Mouse (Mus musculus) heart, embryonic 14.5 days (tissue): ENCODE measurements around the gene Rbmxl2. TPM values are rescaled to one million over a fixed set of nuclear protein-coding genes. Genes with fewer than 3 reads are reported as not detected.

Experiments used
- polyA plus RNA-seq: library from polyadenylated mRNA; unstranded; fragments of >200 nt; fragmentation: Nextera tagmentation; extraction: Ambion mirVana; gene quantifications from 2 replicates; pipeline ENCODE4 v1.2.1, GENCODE M21; 2014

Gene Rbmxl2
- polyA plus RNA-seq, 1 experiment from 2014 or later: not detected

Other genes with a start within 250 kb of the Rbmxl2 start
- gene Olfr6, start 245.5 kb upstream of the Rbmxl2 start, polyA plus RNA-seq: not detected in 2 replicates
- not detected in 2 replicates for gene Olfr711, start 234.0 kb upstream of the Rbmxl2 start, polyA plus RNA-seq
- gene Olfr2, start 203.4 kb upstream of the Rbmxl2 start, polyA plus RNA-seq: not detected in 2 replicates
- not detected in 2 replicates for gene Olfr713, start 178.3 kb upstream of the Rbmxl2 start, polyA plus RNA-seq
- not detected in 2 replicates for gene Olfr714, start 138.5 kb upstream of the Rbmxl2 start, polyA plus RNA-seq
- gene Olfr17, start 116.2 kb upstream of the Rbmxl2 start, polyA plus RNA-seq: not detected in 2 replicates
- not detected in 2 replicates for gene Olfr715b, start 99.1 kb upstream of the Rbmxl2 start, polyA plus RNA-seq
- not detected in 2 replicates for gene Olfr715, start 78.4 kb upstream of the Rbmxl2 start, polyA plus RNA-seq
- gene Olfr716, start 71.1 kb upstream of the Rbmxl2 start, polyA plus RNA-seq: not detected in 2 replicates
- not detected in 2 replicates for gene Nlrp14, start 42.5 kb upstream of the Rbmxl2 start, polyA plus RNA-seq
- gene Syt9, start 161.3 kb downstream of the Rbmxl2 start, polyA plus RNA-seq: 0.53 and 0.54 TPM in 2 replicates